Mouse (Mus musculus): ENCODE measurements around the gene Fam163a. TPM values are rescaled to one million over a fixed set of nuclear protein-coding genes. Genes with fewer than 3 reads are reported as not detected.

Gene Fam163a
- polyA plus RNA-seq, 1 experiment from 2014 or later, result 0.10 TPM

GRCm38 (mm10) chr1:156192853-156193252 lies 12.0 kb downstream of the Fam163a start:
- no peak overlapping the region for H3K27ac ChIP-seq (ENCODE audit: low read length)
- no peak overlapping the region for H3K4me3 ChIP-seq (ENCODE audit: low read depth, low read length)
- H3K9ac ChIP-seq (replicated peaks; ENCODE audit: low read depth), result no peak overlapping the region
- no peaks in the 10 kb centered on the region for H3K4me1 ChIP-seq (ENCODE audit: insufficient read depth, low read depth, low read length)
- 57% methylated on average over 7 of the region's 7 CpGs for WGBS
- TF ChIP-seq CTCF (IDR thresholded peaks at IDR 0.05), result no peak
- no peak for TF ChIP-seq EP300 (IDR thresholded peaks at IDR 0.05)
- H3K36me3 ChIP-seq (ENCODE audit: insufficient read depth, low read length), result no peaks in the 10 kb centered on the region
- no peaks in the 10 kb centered on the region for H3K27me3 ChIP-seq (replicated peaks; ENCODE audit: insufficient read depth, low read length)
- no peak for DNase-seq (ENCODE audit: low spot score)
- H3K9me3 ChIP-seq (ENCODE audit: low read length), result no peaks in the 10 kb centered on the region
- no peak overlapping the region for H3K4me2 ChIP-seq (replicated peaks; ENCODE audit: low read depth, low read length)
- no peak for ATAC-seq

- Histone ChIP-seq H3K4me3 (ENCODE audit: low read depth, low read length) (no peak overlapping the region), H3K9me3 (ENCODE audit: low read length) (no peaks in the 10 kb centered on the region), H3K9ac (replicated peaks; ENCODE audit: low read depth) (no peak overlapping the region), H3K4me2 (replicated peaks; ENCODE audit: low read depth, low read length) (no peak overlapping the region), H3K27me3 (replicated peaks; ENCODE audit: insufficient read depth, low read length) (0 out of 2 replicates have a peak, but pooled peaks cover 3% of the 10 kb centered on the region), H3K36me3 (ENCODE audit: insufficient read depth, low read length) (no peaks in the 10 kb centered on the region), H3K27ac (ENCODE audit: low read length) (no peak overlapping the region), H3K4me1 (ENCODE audit: insufficient read depth, low read depth, low read length) (no peaks in the 10 kb centered on the region)
- DNase-seq (ENCODE audit: low spot score) (no peak), ATAC-seq (no peak)
- TF ChIP-seq EP300 (IDR thresholded peaks at IDR 0.05) (no peak), CTCF (IDR thresholded peaks at IDR 0.05) (no peak)
- WGBS, result 87% methylated on average over 3 of the region's 3 CpGs
Measured at GRCm38 (mm10) chr1:156186646-156187045, 18.2 kb downstream of the Fam163a start.

GRCm38 (mm10) chr1:156184158-156184571 lies 20.7 kb downstream of the Fam163a start:
- Histone ChIP-seq H3K4me1 (ENCODE audit: insufficient read depth, low read depth, low read length) (peaks cover 4% of the 10 kb centered on the region; the same call in 1 of the 2 replicates), H3K27ac (ENCODE audit: low read length) (no peak overlapping the region), H3K4me3 (ENCODE audit: low read depth, low read length) (no peak overlapping the region), H3K9me3 (ENCODE audit: low read length) (no peaks in the 10 kb centered on the region), H3K9ac (replicated peaks; ENCODE audit: low read depth) (no peak overlapping the region), H3K27me3 (replicated peaks; ENCODE audit: insufficient read depth, low read length) (0 out of 2 replicates have a peak, but pooled peaks cover 3% of the 10 kb centered on the region), H3K36me3 (ENCODE audit: insufficient read depth, low read length) (no peaks in the 10 kb centered on the region), H3K4me2 (replicated peaks; ENCODE audit: low read depth, low read length) (no peak overlapping the region)
- DNase-seq (ENCODE audit: low spot score), result peak; percentile 54
- TF ChIP-seq EP300 (IDR thresholded peaks at IDR 0.05) (no peak), CTCF (IDR thresholded peaks at IDR 0.05) (no peak)
- ATAC-seq, result peak; percentile 50
- WGBS, result 1% methylated on average over 11 of the region's 11 CpGs

GRCm38 (mm10) chr1:156183176-156183958 lies 21.5 kb downstream of the Fam163a start:
- no peak overlapping the region for H3K4me2 ChIP-seq (replicated peaks; ENCODE audit: low read depth, low read length)
- ATAC-seq, result no peak
- DNase-seq (ENCODE audit: low spot score), result no peak
- TF ChIP-seq EP300 (IDR thresholded peaks at IDR 0.05) (no peak), CTCF (IDR thresholded peaks at IDR 0.05) (no peak)
- H3K4me1 ChIP-seq (ENCODE audit: insufficient read depth, low read depth, low read length), result peaks cover 4% of the 10 kb centered on the region; the same call in 1 of the 2 replicates
- H3K4me3 ChIP-seq (ENCODE audit: low read depth, low read length), result no peak overlapping the region
- WGBS, result 29% methylated on average over 6 of the region's 6 CpGs
- no peaks in the 10 kb centered on the region for H3K36me3 ChIP-seq (ENCODE audit: insufficient read depth, low read length)
- no peak overlapping the region for H3K9ac ChIP-seq (replicated peaks; ENCODE audit: low read depth)
- 0 out of 2 replicates have a peak, but pooled peaks cover 3% of the 10 kb centered on the region for H3K27me3 ChIP-seq (replicated peaks; ENCODE audit: insufficient read depth, low read length)
- no peak overlapping the region for H3K27ac ChIP-seq (ENCODE audit: low read length)
- no peaks in the 10 kb centered on the region for H3K9me3 ChIP-seq (ENCODE audit: low read length)

GRCm38 (mm10) chr1:156179875-156180274 lies 25.0 kb downstream of the Fam163a start:
- DNase-seq (ENCODE audit: low spot score) (peak; percentile 39), ATAC-seq (peak; percentile 41; the same call in 1 of the 2 replicates)
- Histone ChIP-seq H3K4me2 (replicated peaks; ENCODE audit: low read depth, low read length) (no peak overlapping the region), H3K4me3 (ENCODE audit: low read depth, low read length) (no peak overlapping the region), H3K27me3 (replicated peaks; ENCODE audit: insufficient read depth, low read length) (no peaks in the 10 kb centered on the region), H3K36me3 (ENCODE audit: insufficient read depth, low read length) (no peaks in the 10 kb centered on the region), H3K4me1 (ENCODE audit: insufficient read depth, low read depth, low read length) (peaks cover 4% of the 10 kb centered on the region; the same call in 1 of the 2 replicates), H3K27ac (ENCODE audit: low read length) (no peak overlapping the region), H3K9me3 (ENCODE audit: low read length) (no peaks in the 10 kb centered on the region), H3K9ac (replicated peaks; ENCODE audit: low read depth) (no peak overlapping the region)
- TF ChIP-seq EP300 (IDR thresholded peaks at IDR 0.05) (no peak), CTCF (IDR thresholded peaks at IDR 0.05) (no peak)
- 26% methylated on average over 11 of the region's 11 CpGs for WGBS

GRCm38 (mm10) chr1:156168737-156169136 lies 36.1 kb downstream of the Fam163a start:
- no peak overlapping the region for H3K4me2 ChIP-seq (replicated peaks; ENCODE audit: low read depth, low read length)
- H3K27me3 ChIP-seq (replicated peaks; ENCODE audit: insufficient read depth, low read length), result no peaks in the 10 kb centered on the region
- ATAC-seq, result peak; percentile 57
- no peaks in the 10 kb centered on the region for H3K36me3 ChIP-seq (ENCODE audit: insufficient read depth, low read length)
- H3K4me1 ChIP-seq (ENCODE audit: insufficient read depth, low read depth, low read length), result no peaks in the 10 kb centered on the region
- H3K27ac ChIP-seq (ENCODE audit: low read length), result no peak overlapping the region
- no peaks in the 10 kb centered on the region for H3K9me3 ChIP-seq (ENCODE audit: low read length)
- peak; percentile 69 for DNase-seq (ENCODE audit: low spot score)
- TF ChIP-seq CTCF (IDR thresholded peaks at IDR 0.05) (no peak), EP300 (IDR thresholded peaks at IDR 0.05) (no peak)
- WGBS, result 10% methylated on average over 6 of the region's 6 CpGs
- H3K4me3 ChIP-seq (ENCODE audit: low read depth, low read length), result no peak overlapping the region
- H3K9ac ChIP-seq (replicated peaks; ENCODE audit: low read depth), result no peak overlapping the region
